Mouse (Mus musculus): Measurements from ENCODE around the gene Foxp4.

DNA sequence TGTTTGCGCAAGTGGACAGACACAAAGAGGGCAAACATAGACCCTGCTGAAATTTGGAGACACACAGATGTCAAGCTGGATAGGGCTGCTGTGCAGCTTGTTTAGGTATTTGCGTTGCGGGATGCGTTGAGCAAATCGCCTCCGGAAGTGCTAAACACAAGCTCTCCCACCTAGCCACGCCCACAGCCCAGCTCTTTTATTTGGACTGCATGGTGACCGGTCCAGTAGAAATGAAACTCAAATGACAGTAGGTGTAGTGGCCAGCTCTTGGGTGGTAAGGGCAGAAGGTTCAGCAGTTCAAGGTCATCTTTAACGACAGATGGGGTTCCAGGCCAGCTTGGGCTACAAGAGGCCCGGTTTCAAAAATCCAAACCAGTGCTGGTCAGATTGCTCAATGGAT is 1.5 kb upstream of the Foxp4 start:
- no peak for TF ChIP-seq GATA1 (IDR thresholded peaks at IDR 0.05; ENCODE audit: low read length)
- TF ChIP-seq TAL1 (IDR thresholded peaks at IDR 0.05; ENCODE audit: low read length): no peak

All from erythroblast, embryonic 14.5 days (primary cell).